Mouse (Mus musculus) forebrain, embryonic 10.5 days (tissue): ENCODE measurements at regions not wholly inside any gene's neighbourhood (a gene's known extent, or its start where the extent isn't known, plus 50 kb on each side); places are given as distances from the start of the nearest gene placed in this dataset.

Experiments used
- DNase-seq: peaks from one replicate; pipeline ENCODE4 v3.0.0-alpha.2; 2017; ENCODE audit warnings: low spot score; ENCODE audit errors: extremely low spot score
- H3K27ac ChIP-seq: fragments of 300-500 bp; sonication (generic); 2 replicates; pipeline ENCODE4 v1.5.1; 2016; ENCODE audit warnings: mild to moderate bottlenecking
- H3K27me3 ChIP-seq: fragments of 300-500 bp; sonication (generic); 2 replicates; pipeline ENCODE4 v1.6.1; 2016; ENCODE audit warnings: mild to moderate bottlenecking; ENCODE audit not compliant: poor library complexity, severe bottlenecking
- H3K36me3 ChIP-seq: fragments of 300-500 bp; sonication (generic); replicated peaks from 2 replicates; pipeline ENCODE4 v1.6.1; 2016; ENCODE audit warnings: mild to moderate bottlenecking, moderate library complexity
- H3K4me1 ChIP-seq: fragments of 300-500 bp; sonication (generic); 2 replicates; pipeline ENCODE4 v1.6.1; 2016
- H3K4me3 ChIP-seq: fragments of 300-500 bp; sonication (generic); 2 replicates; pipeline ENCODE4 v1.5.1; 2016; ENCODE audit warnings: mild to moderate bottlenecking, moderate library complexity
- H3K9me3 ChIP-seq: fragments of 300-500 bp; sonication (generic); 2 replicates; pipeline ENCODE4 v1.6.1; 2016; ENCODE audit warnings: mild to moderate bottlenecking, moderate library complexity
- WGBS: fragments of 180-500 bp; shearing (Covaris S2); methylation state at CpG from one replicate; pipeline ENCODE4 v1.1.7; 2016; 5-methylcytosine and 5-hydroxymethylcytosine counted together

DNA sequence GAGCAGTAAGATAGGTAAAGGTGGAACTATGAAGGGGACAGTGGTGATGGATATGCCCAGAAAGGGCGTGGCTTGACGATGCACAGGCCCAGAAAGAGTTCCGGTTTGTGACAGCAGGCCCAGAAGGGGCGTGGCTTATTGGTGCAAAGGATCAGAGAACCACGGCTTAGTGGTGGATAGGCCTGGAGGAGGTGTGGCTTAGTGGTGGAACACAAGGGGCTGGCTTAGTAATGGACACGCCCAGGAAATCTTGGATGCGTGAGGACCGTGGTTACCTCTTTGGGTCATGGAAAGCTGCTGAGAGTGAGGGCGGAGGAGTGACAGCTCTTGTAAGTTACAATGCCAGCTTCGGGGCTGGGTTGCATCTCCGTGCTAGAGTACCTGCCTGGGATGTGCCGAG, 58.2 kb upstream of the Gm11733 start:
- H3K9me3 ChIP-seq: no peaks in the 10 kb centered on the region; the same call in 1 of the 2 replicates
- H3K27me3 ChIP-seq: 0 out of 2 replicates have a peak, but pooled peaks cover 6% of the 10 kb centered on the region
- no peak overlapping the region for H3K27ac ChIP-seq
- peaks cover 55% of the 10 kb centered on the region for H3K4me1 ChIP-seq
- DNase-seq: no peak
- no peak overlapping the region for H3K4me3 ChIP-seq
- no peaks in the 10 kb centered on the region for H3K36me3 ChIP-seq
- 44% methylated on average over 12 of the region's 12 CpGs for WGBS

DNA sequence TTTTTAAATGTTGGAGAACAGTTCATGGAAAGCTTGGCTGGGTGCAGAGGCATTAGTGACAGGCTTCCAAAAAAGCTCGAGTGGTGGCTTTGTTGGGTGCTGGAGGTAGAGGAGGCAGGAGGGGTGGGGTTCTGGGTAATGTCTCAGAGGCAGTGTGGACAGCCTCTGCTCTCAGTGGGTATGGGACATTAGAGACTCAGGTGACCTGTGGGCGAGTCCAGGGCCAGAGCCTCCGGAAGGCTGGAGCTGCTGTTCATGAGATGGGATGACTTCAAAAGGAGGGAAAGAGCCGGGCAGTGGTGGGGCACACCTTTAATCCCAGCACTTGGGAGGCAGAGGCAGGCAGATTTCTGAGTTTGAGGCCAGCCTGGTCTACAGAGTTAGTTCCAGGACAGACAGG, 57.5 kb upstream of the Gm11733 start:
- no peak overlapping the region for H3K27ac ChIP-seq
- WGBS: 85% methylated on average over 4 of the region's 4 CpGs
- peaks cover 55% of the 10 kb centered on the region for H3K4me1 ChIP-seq

DNA sequence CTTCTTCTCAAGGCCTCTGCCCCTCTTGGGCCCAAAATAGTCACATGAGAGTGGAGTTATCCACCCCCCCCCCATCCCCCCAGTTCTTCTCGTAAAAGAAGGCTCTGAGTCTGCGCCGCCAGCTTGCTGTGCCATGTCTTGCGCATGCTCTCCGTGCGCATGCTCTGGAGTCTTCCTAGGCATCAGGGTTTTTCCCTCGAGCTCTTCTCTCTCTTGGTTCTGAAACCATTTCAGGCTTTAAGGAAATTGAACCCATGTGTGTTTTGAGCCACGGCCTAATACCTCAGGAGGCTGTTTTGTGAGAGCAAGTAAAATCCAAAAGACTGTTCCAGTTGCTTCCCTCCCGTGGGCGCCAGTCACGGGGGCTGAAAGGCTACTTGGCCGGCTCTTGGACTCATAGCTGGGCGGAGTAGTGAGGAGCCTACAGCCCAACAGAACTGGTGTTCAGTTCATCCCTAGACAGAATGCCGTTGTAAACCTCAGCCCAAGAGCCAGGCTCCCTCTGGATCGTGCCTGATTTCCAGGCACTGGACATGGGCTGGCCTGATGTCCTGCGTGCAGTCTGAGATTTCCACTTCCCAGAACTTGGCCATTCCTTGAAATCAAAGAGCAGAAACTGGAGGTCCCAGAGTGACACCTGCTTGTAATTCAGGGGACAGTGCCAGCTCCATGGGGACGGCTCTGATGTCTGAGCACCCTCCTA, 56.2 kb upstream of the Gm11733 start:
- H3K27me3 ChIP-seq: 0 out of 2 replicates have a peak, but pooled peaks cover 7% of the 10 kb centered on the region
- H3K9me3 ChIP-seq: peaks cover 2% of the 10 kb centered on the region; the same call in 1 of the 2 replicates
- no peaks in the 10 kb centered on the region for H3K36me3 ChIP-seq
- H3K27ac ChIP-seq: peak overlapping the region; percentile 63
- peaks cover 55% of the 10 kb centered on the region for H3K4me1 ChIP-seq
- DNase-seq: no peak
- WGBS: 79% methylated on average over 17 of the region's 17 CpGs
- no peak overlapping the region for H3K4me3 ChIP-seq

More for the DNA sequence above, 57.5 kb upstream of the Gm11733 start:
- no peak for DNase-seq
- H3K36me3 ChIP-seq: no peaks in the 10 kb centered on the region
- no peaks in the 10 kb centered on the region; the same call in 1 of the 2 replicates for H3K9me3 ChIP-seq
- 0 out of 2 replicates have a peak, but pooled peaks cover 7% of the 10 kb centered on the region for H3K27me3 ChIP-seq
- no peak overlapping the region for H3K4me3 ChIP-seq

DNA sequence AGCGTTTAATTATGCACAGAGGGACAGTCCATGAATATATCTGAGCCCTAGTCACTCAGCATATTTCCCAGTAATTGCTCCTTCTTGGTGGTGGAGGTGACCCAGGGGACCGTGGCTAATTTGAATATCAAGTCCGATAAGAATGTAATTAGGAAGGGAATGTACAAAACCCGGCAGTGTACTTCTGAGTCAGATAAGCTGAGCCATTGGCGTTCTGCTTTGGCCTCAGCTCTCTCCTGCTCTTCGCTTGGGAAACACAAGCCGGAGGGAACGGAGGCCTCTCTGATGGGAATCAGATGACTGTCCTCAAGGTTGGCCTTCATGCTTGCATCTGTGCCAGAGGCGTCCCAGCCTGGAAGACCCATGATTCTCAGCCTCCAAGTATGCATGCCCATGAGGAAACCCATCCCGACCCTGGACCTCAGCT, 54.8 kb upstream of the Gm11733 start:
- Histone ChIP-seq H3K27me3 (0 out of 2 replicates have a peak, but pooled peaks cover 7% of the 10 kb centered on the region), H3K36me3 (no peaks in the 10 kb centered on the region), H3K27ac (no peak overlapping the region), H3K9me3 (peaks cover 7% of the 10 kb centered on the region; the same call in 1 of the 2 replicates), H3K4me3 (no peak overlapping the region), H3K4me1 (peaks cover 55% of the 10 kb centered on the region)
- 85% methylated on average over 10 of the region's 10 CpGs for WGBS
- no peak for DNase-seq

DNA sequence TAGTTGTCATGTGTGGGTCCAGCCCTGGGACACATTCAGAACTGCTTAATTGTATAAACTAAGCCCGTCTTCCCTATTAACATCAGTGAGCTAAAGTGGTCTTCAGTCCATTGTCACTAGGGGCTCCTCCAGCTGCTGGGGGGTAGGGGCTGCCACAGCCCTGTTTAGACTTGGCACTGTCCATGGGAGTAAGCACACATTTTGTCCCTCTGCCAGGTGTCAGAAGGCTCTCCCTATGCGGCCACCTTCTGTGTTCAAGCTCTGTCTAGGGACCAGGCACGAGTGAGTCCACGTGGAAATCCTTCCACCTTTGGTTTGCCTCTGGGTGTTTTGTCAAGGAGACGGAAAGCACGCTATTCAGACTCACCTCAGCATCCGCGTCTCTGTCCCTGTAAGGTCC, 54.3 kb upstream of the Gm11733 start:
- Histone ChIP-seq H3K9me3 (peaks cover 7% of the 10 kb centered on the region; the same call in 1 of the 2 replicates), H3K27me3 (peaks cover 10% of the 10 kb centered on the region; the same call in 1 of the 2 replicates), H3K4me1 (peaks cover 55% of the 10 kb centered on the region), H3K4me3 (no peak overlapping the region), H3K27ac (no peak overlapping the region; the same call in 1 of the 2 replicates), H3K36me3 (no peaks in the 10 kb centered on the region)
- DNase-seq: no peak
- 64% methylated on average over 8 of the region's 8 CpGs for WGBS

DNA sequence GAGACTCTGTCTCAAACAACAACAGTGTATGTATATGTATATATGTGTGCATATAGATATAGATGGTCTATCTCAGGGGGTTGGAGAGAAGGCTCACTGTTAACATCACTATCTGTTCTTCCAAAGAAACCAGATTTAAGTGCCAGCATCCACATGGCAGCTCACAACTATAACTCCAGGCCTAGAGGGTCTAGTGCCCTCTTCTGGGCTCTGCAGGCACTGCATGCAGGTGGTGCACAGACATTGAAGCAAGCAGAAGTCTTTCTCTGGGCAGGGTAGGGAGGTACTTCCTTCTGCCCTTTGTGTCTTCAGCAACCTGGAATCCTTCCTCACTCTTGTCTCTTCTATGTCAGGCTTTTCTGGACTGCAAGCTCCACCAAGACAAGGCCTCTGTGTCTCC, 50.1 kb upstream of the Gm11733 start:
- no peak overlapping the region for H3K27ac ChIP-seq
- no peak overlapping the region for H3K4me3 ChIP-seq
- H3K9me3 ChIP-seq: peaks cover 7% of the 10 kb centered on the region; the same call in 1 of the 2 replicates
- peaks cover 56% of the 10 kb centered on the region for H3K4me1 ChIP-seq
- H3K36me3 ChIP-seq: no peaks in the 10 kb centered on the region
- peaks cover 51% of the 10 kb centered on the region for H3K27me3 ChIP-seq
- no peak for DNase-seq
